Mouse (Mus musculus): Measurements from ENCODE around the gene Gk. TPM values are rescaled to one million over a fixed set of nuclear protein-coding genes. Genes with fewer than 3 reads are reported as not detected.

Gene Gk
- polyA plus RNA-seq (2012; rRNA removed) = 0.69 and 1.5 TPM in 2 replicates

GRCm38 (mm10) chrX:85776544-85777087 is at the start of gene Gk:
Gene Gk, minus strand, starts transcription at chrX:85776819.
- Histone ChIP-seq H3K4me1 (ENCODE audit: control insufficient read depth, insufficient read depth, low read length) (no peaks in the 10 kb centered on the region), H3K4me3 (ENCODE audit: control insufficient read depth, low read depth, low read length) (peak within 1 kb of the TSS; percentile 74), H3K27me3 (ENCODE audit: control insufficient read depth, insufficient read depth, low read length) (no peaks in the 10 kb centered on the region), H3K27ac (ENCODE audit: control insufficient read depth, insufficient read depth, low read depth, low read length) (peak within 1 kb of the TSS; percentile 76; the same call in 1 of the 2 replicates), H3K36me3 (ENCODE audit: control insufficient read depth, insufficient read depth, low read length) (no peaks in the 10 kb centered on the region)
- peak; percentile 30; the same call in 1 of the 2 replicates for TF ChIP-seq POLR2A (IDR thresholded peaks at IDR 0.05; ENCODE audit: control insufficient read depth, low read depth, low read length)
- TF ChIP-seq CTCF (IDR thresholded peaks at IDR 0.05; ENCODE audit: control insufficient read depth, insufficient read depth, insufficient replicate concordance, low read depth, low read length) = no peak

GRCm38 (mm10) chrX:85804706-85805376 is 28.2 kb upstream of the Gk start:
- Histone ChIP-seq H3K27me3 (ENCODE audit: control insufficient read depth, insufficient read depth, low read length) (no peaks in the 10 kb centered on the region), H3K4me1 (ENCODE audit: control insufficient read depth, insufficient read depth, low read length) (no peaks in the 10 kb centered on the region), H3K36me3 (ENCODE audit: control insufficient read depth, insufficient read depth, low read length) (no peaks in the 10 kb centered on the region), H3K4me3 (ENCODE audit: control insufficient read depth, low read depth, low read length) (no peak overlapping the region), H3K27ac (ENCODE audit: control insufficient read depth, insufficient read depth, low read depth, low read length) (no peak overlapping the region)
- TF ChIP-seq POLR2A (IDR thresholded peaks at IDR 0.05; ENCODE audit: control insufficient read depth, low read depth, low read length) (no peak), CTCF (IDR thresholded peaks at IDR 0.05; ENCODE audit: control insufficient read depth, insufficient read depth, insufficient replicate concordance, low read depth, low read length) (no peak)

- TF ChIP-seq CTCF (IDR thresholded peaks at IDR 0.05; ENCODE audit: control insufficient read depth, insufficient read depth, insufficient replicate concordance, low read depth, low read length) (no peak), POLR2A (IDR thresholded peaks at IDR 0.05; ENCODE audit: control insufficient read depth, low read depth, low read length) (no peak)
- Histone ChIP-seq H3K27ac (ENCODE audit: control insufficient read depth, insufficient read depth, low read depth, low read length) (no peak overlapping the region), H3K27me3 (ENCODE audit: control insufficient read depth, insufficient read depth, low read length) (no peaks in the 10 kb centered on the region)
These were observed 26.4 kb upstream of the Gk start for GRCm38 (mm10) chrX:85803006-85803405.

GRCm38 (mm10) chrX:85797449-85797848 is 20.8 kb upstream of the Gk start:
- H3K4me1 ChIP-seq (ENCODE audit: control insufficient read depth, insufficient read depth, low read length) = no peaks in the 10 kb centered on the region
- H3K27ac ChIP-seq (ENCODE audit: control insufficient read depth, insufficient read depth, low read depth, low read length) = no peak overlapping the region
- no peak overlapping the region for H3K4me3 ChIP-seq (ENCODE audit: control insufficient read depth, low read depth, low read length)
- H3K36me3 ChIP-seq (ENCODE audit: control insufficient read depth, insufficient read depth, low read length) = no peaks in the 10 kb centered on the region
- TF ChIP-seq CTCF (IDR thresholded peaks at IDR 0.05; ENCODE audit: control insufficient read depth, insufficient read depth, insufficient replicate concordance, low read depth, low read length) = no peak
- no peak for TF ChIP-seq POLR2A (IDR thresholded peaks at IDR 0.05; ENCODE audit: control insufficient read depth, low read depth, low read length)
- H3K27me3 ChIP-seq (ENCODE audit: control insufficient read depth, insufficient read depth, low read length) = no peaks in the 10 kb centered on the region

More at GRCm38 (mm10) chrX:85803006-85803405, 26.4 kb upstream of the Gk start:
- Histone ChIP-seq H3K36me3 (ENCODE audit: control insufficient read depth, insufficient read depth, low read length) (no peaks in the 10 kb centered on the region), H3K4me1 (ENCODE audit: control insufficient read depth, insufficient read depth, low read length) (no peaks in the 10 kb centered on the region), H3K4me3 (ENCODE audit: control insufficient read depth, low read depth, low read length) (no peak overlapping the region)

- TF ChIP-seq CTCF (IDR thresholded peaks at IDR 0.05; ENCODE audit: control insufficient read depth, insufficient read depth, insufficient replicate concordance, low read depth, low read length) (no peak), POLR2A (IDR thresholded peaks at IDR 0.05; ENCODE audit: control insufficient read depth, low read depth, low read length) (no peak)
- Histone ChIP-seq H3K27me3 (ENCODE audit: control insufficient read depth, insufficient read depth, low read length) (no peaks in the 10 kb centered on the region), H3K4me1 (ENCODE audit: control insufficient read depth, insufficient read depth, low read length) (no peaks in the 10 kb centered on the region), H3K27ac (ENCODE audit: control insufficient read depth, insufficient read depth, low read depth, low read length) (no peak overlapping the region), H3K4me3 (ENCODE audit: control insufficient read depth, low read depth, low read length) (no peak overlapping the region), H3K36me3 (ENCODE audit: control insufficient read depth, insufficient read depth, low read length) (no peaks in the 10 kb centered on the region)
These were observed 1.7 kb upstream of the Gk start for GRCm38 (mm10) chrX:85778346-85778745.

- no peaks in the 10 kb centered on the region for H3K4me1 ChIP-seq (ENCODE audit: control insufficient read depth, insufficient read depth, low read length)
- TF ChIP-seq CTCF (IDR thresholded peaks at IDR 0.05; ENCODE audit: control insufficient read depth, insufficient read depth, insufficient replicate concordance, low read depth, low read length) (no peak), POLR2A (IDR thresholded peaks at IDR 0.05; ENCODE audit: control insufficient read depth, low read depth, low read length) (no peak)
- H3K27me3 ChIP-seq (ENCODE audit: control insufficient read depth, insufficient read depth, low read length) = no peaks in the 10 kb centered on the region
- H3K27ac ChIP-seq (ENCODE audit: control insufficient read depth, insufficient read depth, low read depth, low read length) = peak overlapping the region; percentile 76; the same call in 1 of the 2 replicates
- no peaks in the 10 kb centered on the region for H3K36me3 ChIP-seq (ENCODE audit: control insufficient read depth, insufficient read depth, low read length)
- H3K4me3 ChIP-seq (ENCODE audit: control insufficient read depth, low read depth, low read length) = peak overlapping the region; percentile 74
These were observed 522 bp upstream of the Gk start for GRCm38 (mm10) chrX:85777141-85777540.

GRCm38 (mm10) chrX:85775879-85776543 is 608 bp downstream of the Gk start:
- H3K4me1 ChIP-seq (ENCODE audit: control insufficient read depth, insufficient read depth, low read length) = no peaks in the 10 kb centered on the region
- peak overlapping the region; percentile 74 for H3K4me3 ChIP-seq (ENCODE audit: control insufficient read depth, low read depth, low read length)
- no peaks in the 10 kb centered on the region for H3K27me3 ChIP-seq (ENCODE audit: control insufficient read depth, insufficient read depth, low read length)
- H3K36me3 ChIP-seq (ENCODE audit: control insufficient read depth, insufficient read depth, low read length) = no peaks in the 10 kb centered on the region
- H3K27ac ChIP-seq (ENCODE audit: control insufficient read depth, insufficient read depth, low read depth, low read length) = no peak overlapping the region
- TF ChIP-seq CTCF (IDR thresholded peaks at IDR 0.05; ENCODE audit: control insufficient read depth, insufficient read depth, insufficient replicate concordance, low read depth, low read length) (no peak), POLR2A (IDR thresholded peaks at IDR 0.05; ENCODE audit: control insufficient read depth, low read depth, low read length) (no peak)
